Mouse (Mus musculus) left cerebral cortex, postnatal 25 days (tissue): ENCODE measurements at regions not wholly inside any gene's neighbourhood (a gene's known extent, or its start where the extent isn't known, plus 50 kb on each side); places are given as distances from the start of the nearest gene placed in this dataset.
"Not testable (repeated sequence)": the region's sequence is repeated elsewhere in the genome, so short reads cannot be mapped to it uniquely, and the experiment has no call there.

ENCODE experiments used
- DNase-seq, 2 experiments: peaks; one replicate each; pipeline ENCODE4 v3.0.0; 2022; ENCODE audit warnings: low spot score in 2 of 2, mixed read lengths in 1 of 2
- intact Hi-C: fragments of 180-260 bp; cut with DNase I; formaldehyde crosslinking; loops from one replicate; pipeline ENCODE4 v1.15.1; 2025

GRCm38 (mm10) chr6:133724627-133725026 lies 128.9 kb downstream of the Kap start:
- intact Hi-C loops, DNase-seq: not testable (repeated sequence)

GRCm38 (mm10) chr6:133706712-133707111 lies 146.8 kb downstream of the Kap start:
- peak; percentile 6 to 8 for DNase-seq
- intact Hi-C loops = loop anchor here (5.0 kb wide), 1 partner anchor 171 kb away; no protein-coding TSS in a partner anchor

- intact Hi-C loops = no loop called here
- no peak for DNase-seq
These were observed 151.9 kb downstream of the Kap start for GRCm38 (mm10) chr6:133701625-133702024.
